Mouse (Mus musculus): ENCODE measurements around the gene Colgalt2.
"Not testable (repeated sequence)": the region's sequence is repeated elsewhere in the genome, so short reads cannot be mapped to it uniquely, and the experiment has no call there.

Colgalt2 gene

DNA sequence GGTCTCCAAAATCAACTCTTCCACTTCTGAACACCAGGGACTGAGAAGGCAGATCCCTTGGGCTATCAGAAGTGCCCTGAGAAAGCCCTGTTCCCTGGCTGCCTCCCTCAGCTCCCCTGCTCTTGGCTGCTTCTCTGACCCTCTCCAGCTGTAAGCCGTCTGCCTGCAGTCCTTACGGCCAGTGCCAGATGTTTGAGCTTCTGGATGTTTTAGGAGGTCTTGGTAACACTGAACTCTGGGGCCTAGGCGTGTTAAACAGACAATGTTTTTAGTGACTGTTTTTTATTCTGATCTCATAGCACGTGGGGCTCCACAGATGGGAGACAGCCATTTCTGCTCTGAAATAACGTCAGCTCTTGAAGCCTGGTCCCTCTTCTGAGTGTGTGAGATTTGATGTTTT lies 18.0 kb downstream of the Colgalt2 start:
- peak; percentile 56 for DNase-seq (ENCODE audit: low spot score)

DNA sequence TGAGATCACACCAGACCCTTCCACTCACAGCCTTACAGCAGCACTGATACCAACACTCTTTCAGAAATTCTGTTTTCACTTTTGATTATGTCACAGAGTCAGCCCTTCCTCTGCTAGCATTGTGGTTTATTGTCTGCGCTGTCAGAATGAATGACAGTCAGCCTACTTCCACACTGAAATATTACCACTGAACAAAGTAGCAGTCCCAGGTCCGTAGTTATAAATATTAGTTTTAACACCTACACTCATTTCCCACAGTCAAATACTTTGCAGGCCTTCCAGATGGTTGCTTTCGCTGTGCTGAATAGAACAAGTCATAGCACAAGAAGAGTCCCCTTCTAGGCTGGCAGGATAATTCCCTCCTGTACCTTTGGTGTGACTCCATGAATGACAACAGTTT lies 22.7 kb downstream of the Colgalt2 start:
- DNase-seq (ENCODE audit: low spot score), result no peak

DNA sequence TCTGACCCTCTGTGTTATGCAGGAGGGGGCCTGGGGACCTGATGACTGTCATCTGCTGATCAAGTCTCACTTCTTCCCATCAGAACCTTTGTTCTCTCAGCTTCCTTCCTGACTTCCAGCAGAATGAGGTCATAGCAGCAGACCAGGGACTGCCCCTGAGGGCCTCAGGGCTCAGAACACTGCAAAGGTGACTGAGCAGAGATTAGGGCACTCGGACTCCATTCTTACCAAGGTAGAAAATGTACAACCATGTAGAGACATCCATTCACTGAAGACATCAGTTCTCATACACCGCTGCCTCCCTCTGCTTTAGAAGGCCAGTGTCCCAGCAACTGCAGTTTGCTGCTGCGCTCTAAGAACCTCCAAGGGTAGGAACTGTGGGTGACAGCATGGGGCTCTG lies 23.4 kb downstream of the Colgalt2 start:
- no peak for DNase-seq (ENCODE audit: low spot score)

DNA sequence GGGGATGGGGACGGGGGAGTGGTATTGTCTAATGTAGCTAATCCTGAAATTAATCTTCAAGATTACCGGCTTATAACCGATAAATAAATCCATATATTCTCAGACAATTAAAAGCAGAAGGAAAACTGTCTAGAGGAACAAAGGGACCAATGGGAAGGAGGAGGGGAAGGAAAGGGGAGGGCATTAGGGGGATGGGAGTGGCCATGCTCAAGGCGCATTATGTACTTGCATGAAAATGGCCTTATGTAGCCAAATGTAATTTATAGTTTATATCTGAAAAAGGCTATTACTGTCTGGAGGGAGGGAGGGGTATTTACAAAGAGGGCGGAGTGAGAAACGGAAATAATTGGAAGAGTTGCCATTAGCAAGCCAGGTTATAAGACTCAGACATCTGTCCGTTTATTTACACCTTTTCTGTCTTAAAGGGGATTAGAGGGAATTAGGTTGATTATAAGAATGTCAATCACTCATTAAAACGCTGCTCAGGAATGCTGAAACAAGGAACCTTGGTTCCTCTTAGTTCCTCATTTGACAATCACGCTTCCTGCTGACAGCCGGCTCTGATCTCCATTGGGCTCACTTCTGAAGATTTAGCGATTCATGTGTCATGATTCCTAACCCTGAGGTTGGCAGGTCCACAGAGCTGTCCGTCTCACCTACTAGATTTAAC lies 28.4 kb downstream of the Colgalt2 start:
- no peak for DNase-seq (ENCODE audit: low spot score)

DNA sequence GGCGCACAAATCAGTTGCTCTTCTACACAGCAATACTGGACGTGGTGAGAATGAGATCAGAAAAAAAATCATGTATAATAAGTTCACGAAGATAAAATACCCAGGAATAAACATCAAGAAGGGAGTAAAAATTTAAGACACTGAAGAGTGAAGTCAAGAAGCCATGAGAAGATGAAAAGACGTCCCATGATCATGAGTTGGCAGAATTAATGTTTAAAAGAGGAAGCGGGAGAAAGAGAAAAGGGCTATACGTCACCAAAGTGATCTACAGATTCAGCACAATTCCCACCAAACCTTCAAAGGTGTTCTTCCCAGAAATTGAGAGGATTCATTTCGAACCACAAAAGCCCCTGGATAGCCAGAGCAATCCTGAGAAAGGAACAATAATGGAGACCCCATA lies 30.2 kb downstream of the Colgalt2 start:
- no peak for DNase-seq (ENCODE audit: low spot score)

DNA sequence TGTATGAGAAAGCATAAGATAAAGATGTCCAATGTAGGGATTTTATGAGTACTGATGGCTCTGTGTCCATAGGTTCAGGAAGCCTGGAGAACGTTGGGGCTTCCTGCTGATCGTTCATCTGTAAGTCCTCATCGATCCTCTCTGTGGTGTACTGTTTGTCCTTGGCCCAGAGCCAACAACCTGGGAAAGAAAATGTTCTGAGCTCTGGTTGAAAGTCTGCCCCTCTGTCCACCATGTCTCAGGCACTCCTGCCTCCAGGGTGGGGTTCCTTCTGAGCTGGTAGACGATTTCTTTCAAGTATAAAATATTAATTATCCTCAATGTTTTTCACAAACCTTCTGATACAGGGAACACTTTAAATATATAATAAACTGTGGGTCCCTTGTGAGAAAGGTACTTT lies 34.5 kb downstream of the Colgalt2 start:
- DNase-seq (ENCODE audit: low spot score), result no peak

DNA sequence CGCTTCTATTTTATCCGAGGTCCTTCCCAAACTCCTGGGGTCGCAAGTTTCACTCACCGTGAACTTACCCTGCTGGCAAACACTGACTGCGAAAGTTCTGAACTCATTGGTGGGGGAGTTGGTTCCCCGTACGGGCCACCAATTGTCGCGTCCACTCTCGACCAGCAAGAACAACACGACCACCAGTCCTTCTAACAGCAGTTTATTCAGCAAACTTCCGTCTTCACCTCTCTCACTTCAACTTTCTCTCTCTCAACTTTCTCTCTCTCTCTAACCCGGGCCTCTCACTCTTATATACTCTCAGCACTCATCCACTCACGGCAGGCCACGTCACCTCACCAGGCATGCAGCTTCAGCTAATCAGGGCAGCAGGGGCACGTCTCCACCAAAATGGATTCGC lies 37.9 kb downstream of the Colgalt2 start:
- DNase-seq (ENCODE audit: low spot score), result not testable (repeated sequence)

DNA sequence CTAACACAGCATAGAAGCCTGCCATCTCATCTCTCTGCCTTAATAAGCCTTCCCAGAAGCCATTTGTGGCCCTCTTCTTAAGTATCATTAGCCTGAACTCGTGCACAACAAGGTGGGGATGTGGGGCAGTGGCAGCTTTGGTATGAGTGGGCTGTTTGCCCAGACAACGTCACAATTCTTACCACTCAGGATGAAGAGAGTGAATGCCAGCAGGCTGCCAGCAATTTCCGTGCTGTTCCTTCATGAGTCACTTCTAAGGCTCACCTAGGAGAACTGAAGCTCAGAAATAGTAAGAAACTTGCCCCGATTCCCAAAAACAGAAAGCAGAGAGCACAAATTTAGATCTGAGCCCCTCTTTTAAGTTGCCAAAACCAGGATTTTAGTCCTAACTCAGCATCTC lies 39.8 kb downstream of the Colgalt2 start:
- DNase-seq (ENCODE audit: low spot score), result no peak

DNA sequence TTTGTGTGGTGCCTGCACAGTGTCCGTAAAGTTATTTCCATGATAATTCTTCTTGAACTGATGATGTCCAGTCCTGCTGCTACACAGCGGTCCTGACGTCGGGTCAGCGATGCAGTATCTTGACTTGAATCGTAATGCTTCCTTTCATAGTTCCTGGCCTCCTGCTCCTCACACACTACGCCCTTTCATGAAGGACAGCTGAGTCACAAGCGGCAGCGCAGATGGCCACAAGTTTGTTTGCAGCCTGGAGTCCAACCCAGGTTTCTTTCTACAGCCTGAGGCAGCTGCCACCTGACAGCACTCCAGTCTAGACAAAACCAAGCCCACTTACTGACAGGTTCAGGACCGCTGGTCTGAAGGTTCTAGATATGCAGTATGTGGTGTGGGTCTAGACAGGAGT lies 40.2 kb downstream of the Colgalt2 start:
- no peak for DNase-seq (ENCODE audit: low spot score)

DNA sequence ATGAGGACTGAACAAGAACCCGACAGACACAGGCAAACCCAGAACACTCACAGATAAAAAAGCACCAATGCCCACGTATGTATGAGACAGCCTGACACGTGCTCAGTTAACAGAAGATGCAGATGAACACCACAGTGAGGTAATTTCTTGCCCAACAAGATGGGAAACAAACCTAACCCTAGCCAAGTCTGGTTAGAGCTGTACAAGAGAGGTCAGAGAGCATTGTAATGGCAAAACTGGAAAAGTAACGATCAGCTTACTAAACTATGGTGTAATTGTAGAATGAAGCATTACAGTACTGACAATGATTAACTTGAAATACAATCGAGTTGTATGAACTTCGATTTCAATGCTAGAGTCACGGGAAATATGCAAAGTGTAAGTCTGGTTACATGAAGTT lies 45.0 kb downstream of the Colgalt2 start:
- DNase-seq (ENCODE audit: low spot score), result no peak

DNA sequence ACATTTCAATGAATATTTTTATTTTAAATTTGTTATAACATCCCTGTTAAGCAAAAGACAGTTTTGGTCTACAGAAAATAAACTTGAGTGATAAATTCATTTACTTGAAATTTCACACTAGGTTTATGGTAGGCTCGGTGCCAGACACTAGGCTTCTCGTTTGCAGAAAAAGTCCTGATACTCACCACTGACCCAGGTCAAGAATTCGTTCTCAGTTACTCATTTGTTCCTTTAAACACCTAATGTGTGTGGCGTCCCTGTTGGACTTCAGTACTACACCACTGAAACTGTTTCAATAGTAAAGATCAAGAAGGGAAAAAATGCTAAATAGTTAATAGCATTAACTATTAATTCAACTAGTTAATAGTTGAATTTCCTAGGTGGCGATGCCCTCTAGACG lies 46.3 kb downstream of the Colgalt2 start:
- DNase-seq (ENCODE audit: low spot score), result no peak

DNA sequence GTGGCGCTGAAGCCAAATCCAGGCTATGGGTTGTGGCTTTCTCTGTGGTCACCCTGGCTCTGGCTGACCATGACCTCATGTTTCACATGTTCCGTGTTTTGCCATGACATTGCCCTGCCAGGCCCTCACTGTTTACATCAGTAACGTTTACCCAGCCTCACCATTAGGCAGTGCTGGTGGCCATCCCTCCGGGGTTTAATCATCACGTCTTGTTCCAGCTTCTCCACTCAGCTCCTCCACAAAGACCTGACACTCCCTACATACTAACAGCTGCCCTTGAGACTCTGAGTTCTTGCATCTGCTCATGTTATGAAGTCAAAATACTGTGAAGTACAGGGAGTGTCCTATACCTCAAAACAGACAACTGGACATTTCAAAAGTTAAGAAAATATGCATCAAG lies 54.9 kb downstream of the Colgalt2 start:
- DNase-seq (ENCODE audit: low spot score), result no peak

DNA sequence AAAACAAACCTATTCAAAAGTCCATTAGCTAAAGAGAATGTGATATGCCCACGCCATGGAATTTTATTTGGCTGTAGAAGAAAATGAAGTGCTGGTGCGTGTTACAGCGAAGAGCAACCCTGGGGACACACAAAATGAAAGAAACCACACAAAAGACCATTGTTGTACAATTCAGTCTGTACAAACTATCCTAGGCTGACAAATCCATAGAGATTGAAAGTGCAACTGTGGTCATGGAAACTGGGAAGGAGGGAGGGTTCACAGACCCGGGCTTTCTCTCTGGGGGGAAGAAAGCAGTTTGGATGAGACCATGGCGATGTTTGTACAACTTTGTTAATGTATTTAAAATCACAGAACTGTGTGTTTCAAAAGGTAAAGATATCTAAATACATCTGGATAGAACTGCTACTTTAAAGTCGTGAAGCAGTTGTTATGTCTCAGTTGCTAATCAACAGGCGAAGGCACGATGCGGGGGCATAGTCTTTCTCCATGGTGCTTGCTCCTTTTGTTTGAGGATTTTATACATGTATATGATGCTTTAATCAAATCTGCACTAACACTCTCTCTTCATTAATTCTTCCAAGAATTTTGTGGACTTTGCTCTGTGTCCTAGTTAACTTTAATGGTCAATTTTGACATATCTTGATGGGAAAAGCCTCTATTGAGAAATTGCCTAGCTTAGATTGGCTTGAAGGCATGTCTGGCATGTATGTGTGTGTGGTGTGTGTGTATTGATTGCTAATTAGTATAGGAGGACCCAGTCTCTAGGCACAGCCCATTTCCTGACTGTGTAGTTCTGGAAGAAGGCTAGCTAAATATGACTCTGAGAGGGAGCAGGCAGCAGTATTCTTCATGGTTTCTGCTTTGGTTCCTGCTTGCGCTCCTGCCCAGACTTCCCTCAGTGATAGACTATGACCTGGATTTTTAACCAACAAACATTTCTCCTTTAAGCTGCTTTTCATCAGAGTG lies 55.9 kb downstream of the Colgalt2 start:
- peak; percentile 21 for DNase-seq (ENCODE audit: low spot score)

DNA sequence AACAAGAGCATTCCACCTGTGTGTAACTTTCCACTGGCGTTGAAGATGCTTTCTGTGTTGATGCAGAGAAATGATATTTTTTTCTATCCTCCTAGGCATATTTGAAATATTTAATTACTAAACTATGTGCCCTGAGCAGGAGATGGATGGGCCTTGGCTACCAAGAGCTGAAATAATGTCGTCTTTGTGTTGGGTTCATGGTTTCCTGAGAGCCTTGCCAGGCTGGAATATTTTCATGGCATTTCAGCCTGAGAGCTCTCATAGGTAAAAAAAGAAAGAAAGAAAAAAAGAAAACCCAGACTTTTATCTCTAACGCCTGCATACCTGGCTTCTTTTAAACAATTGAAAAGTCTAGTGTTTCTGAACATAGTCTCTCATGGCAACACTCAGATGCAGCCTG lies 56.6 kb downstream of the Colgalt2 start:
- no peak for DNase-seq (ENCODE audit: low spot score)

DNA sequence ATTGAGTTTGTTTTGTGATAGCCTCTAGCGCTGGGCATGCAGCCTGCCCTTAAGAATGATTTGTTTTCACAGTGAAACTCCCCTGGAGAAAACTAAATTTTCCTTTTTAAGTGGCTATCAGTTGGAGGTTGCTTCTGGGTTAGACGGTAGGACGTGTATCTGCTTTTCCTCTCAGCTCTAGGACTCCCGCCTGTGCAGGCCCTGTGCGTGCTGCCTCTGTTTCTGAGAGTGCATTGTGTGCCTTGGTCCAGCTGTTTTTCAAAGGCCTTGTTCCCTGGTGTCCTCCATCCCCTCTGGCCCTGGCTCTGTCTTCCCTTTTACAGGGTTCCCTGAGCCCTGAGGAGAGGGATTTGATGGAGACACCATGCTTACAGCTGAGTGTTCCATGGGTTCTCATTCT lies 58.0 kb downstream of the Colgalt2 start:
- no peak for DNase-seq (ENCODE audit: low spot score)

DNA sequence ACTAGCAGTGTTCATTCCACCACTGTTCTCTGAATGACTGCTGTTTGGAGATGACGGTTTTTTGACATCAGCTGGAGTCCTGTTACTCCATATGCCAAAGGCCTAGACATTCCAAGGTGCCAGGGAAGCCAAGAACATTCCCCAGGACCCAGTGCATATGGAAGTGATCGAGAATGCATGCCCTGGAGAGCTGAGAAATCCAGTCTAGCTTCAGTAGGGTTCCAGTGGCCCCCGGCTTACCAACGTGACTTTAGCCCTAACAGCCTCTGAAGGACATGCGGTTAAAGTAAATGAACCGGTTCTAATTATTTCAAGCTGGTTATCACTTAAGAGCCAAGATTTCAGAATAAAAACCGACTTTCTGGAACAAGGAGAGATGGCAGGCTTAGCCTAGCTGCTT lies 59.4 kb downstream of the Colgalt2 start:
- no peak for DNase-seq (ENCODE audit: low spot score)

DNA sequence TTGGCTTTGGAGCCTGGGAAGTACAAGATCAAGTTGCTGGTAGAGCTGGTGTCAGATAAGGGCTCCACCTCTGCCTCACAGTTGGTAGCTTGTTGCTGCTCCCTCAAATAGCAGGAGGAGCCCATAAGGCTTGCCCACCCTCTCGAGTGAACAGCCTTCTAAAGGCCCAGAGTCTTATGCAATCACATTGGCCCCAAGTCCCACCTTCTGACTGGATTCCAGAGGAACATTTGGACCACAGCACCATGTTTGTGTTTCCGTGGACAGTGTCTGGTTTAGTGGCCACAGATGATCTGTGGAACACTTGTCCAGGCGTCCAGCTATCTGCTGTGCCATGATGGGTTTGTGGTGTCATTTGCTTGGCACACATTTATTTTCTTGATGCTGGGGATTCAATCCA lies 61.3 kb downstream of the Colgalt2 start:
- no peak for DNase-seq (ENCODE audit: low spot score)

DNA sequence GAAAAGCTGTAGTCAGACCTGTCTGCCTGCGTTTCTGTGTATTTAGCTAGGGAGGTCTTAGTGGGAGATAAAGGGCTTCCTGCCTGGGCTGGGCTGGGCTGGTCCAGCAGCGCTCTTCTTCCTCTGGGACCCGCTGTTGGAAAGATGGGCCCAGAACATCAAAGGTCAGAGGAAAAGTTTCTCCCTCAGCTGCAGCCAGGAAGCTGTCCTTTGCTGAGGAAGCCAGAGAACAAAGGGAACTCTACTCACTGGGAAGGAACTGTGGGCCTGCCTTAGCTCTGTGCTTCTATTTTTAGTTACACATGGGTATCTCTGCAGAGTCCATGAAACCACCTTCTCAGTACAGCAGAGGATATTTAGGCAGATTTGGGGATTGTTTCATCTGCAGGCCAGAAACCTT lies 62.2 kb downstream of the Colgalt2 start:
- no peak for DNase-seq (ENCODE audit: low spot score)

DNA sequence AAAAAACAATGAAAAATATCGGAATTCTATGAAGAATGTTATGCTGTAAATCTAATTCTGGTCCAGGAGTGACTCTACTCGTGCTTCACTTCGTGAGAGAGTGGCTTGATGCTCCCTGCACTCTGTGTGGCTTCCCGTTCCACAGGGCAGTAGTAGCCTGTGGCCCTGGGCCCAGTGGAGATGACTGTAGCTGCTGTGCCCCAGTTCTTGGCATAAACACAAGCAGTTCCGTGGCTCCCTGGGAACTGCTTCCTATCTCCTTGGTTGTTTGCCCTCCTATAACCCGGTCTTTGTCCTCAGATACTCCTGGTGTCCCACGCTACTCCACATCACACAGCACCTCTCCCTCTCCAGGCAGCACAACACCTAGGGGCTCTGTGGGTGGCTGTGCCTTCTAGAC lies 62.7 kb downstream of the Colgalt2 start:
- no peak for DNase-seq (ENCODE audit: low spot score)

DNA sequence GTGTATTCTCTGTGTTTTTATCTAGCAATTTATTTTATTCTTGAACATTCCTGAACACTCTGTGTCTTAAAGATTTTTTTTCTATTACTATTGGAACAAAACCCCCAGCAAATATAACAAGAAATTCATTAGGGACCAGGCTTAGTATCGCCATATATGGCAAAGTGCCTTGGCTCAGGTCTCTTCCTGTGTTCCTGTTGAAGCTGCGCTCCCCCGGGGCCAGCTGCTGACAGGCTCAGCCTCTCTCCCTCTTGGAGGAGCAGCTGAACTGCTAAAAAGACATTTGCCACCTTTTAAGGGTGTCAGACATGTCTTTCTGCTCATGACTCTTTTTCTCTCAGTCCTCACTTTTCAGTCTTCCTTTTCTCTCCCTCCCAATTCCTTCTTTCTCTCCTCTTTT lies 66.7 kb downstream of the Colgalt2 start:
- peak; percentile 20 for DNase-seq (ENCODE audit: low spot score)

DNA sequence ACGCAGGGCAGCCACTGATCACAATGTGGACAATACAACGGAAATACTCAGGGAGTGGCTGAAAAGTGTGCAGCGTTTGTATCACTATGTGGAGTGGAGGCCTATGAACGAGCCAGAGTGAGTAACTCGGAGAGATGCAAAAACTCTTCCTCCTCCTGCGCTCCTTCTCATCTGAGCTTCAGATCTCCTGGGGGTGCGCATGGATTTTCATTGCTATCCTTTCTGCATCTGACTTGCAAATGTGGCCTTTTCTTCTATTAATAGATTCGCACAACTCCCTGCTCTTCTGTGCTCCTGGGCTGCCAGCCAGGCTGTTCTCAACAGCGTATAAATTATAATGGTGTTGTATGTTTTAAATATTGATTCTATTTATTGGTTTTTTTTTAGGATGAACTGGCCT lies 68.8 kb downstream of the Colgalt2 start:
- DNase-seq (ENCODE audit: low spot score), result no peak

DNA sequence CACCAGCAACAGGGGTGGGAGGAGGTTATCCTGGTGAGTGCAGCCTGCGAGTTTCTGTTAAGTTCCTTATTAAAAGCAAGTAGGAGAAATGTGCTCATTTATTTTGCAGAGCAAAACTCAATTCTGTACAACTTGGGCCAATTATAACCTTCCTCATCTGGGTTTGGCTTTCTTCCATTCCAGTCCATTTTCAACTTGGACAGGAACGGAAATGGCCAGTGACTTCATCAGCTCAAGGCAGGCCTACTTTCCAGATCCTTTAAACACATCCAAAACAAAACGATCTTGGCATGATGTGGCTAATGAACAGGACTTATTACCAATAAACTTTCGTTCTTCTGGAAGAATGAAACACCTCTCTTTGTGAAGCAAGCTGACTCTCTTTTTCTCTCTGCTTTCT lies 76.5 kb downstream of the Colgalt2 start:
- DNase-seq (ENCODE audit: low spot score), result no peak

DNA sequence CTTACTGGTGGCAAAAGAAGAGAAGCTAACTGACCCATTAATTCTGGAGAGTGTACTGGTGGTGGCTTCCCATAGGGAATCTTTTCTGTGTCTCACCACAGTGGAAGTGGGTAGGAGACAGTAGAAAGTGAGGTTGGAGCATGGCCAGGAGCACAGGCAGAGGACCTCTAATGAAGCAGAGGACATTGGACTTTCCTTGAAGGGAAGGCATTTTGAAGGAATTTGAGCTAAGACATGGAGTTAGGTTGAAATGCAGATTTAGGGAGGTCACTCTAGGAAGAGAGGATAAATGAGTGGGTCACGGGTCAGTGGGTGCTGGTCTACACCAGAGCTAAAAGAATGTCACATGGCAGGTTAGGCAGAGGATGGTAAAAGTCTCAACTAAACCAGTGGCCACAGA lies 91.2 kb downstream of the Colgalt2 start:
- DNase-seq (ENCODE audit: low spot score), result no peak

DNA sequence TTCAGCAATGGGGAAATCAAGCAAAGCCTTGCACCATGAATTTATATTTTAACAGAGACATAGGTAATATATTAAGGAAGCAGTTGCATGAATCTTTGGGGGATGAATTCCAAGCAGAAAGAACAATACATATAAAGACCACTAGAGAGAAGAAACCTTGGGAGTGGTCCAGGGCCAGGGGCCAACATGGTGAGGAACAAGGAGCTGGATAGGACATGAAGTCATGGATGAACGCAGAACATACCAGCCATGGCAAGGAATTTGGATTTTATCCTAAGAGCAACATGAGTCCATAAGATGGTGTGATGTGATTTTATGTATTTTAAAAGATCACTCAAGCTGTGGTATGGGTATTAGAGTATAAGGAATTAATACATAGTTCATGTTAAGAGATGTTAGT lies 92.6 kb downstream of the Colgalt2 start:
- DNase-seq (ENCODE audit: low spot score), result no peak
